Mouse (Mus musculus) granulocyte monocyte progenitor cell, adult 5-6 weeks (primary cell): ENCODE results near the gene Skor1. TPM values are rescaled to one million over a fixed set of nuclear protein-coding genes. Genes with fewer than 3 reads are reported as not detected.

Source experiments
- ATAC-seq: replicated peaks from 2 replicates; pipeline ENCODE4 v1.8.0; 2016; ENCODE audit warnings: mild to moderate bottlenecking, moderate TSS enrichment, inconsistent platforms; ENCODE audit not compliant: poor library complexity, severe bottlenecking
- total RNA-seq, 2 experiments: library from RNA; stranded (forward) in 1 of 2; stranded (reverse) in 1 of 2; fragments of 200-712, 200-1000 nt in 1 of 2; fragments of >200 nt in 1 of 2; fragmentation: Nextera tagmentation in 1 of 2; gene quantifications; 2 replicates each; pipeline ENCODE4 v1.2.3; 2014 to 2017

Skor1 gene
- total RNA-seq, 2 experiments from 2014 or later, result not detected

- no peak for ATAC-seq
Observed at GRCm38 (mm10) chr9:63097204-63097603, 51.6 kb downstream of the Skor1 start.

- no peak for ATAC-seq
Observed at GRCm38 (mm10) chr9:63094030-63094429, 54.7 kb downstream of the Skor1 start.

- no peak for ATAC-seq
Observed at GRCm38 (mm10) chr9:63092567-63092966, 56.2 kb downstream of the Skor1 start.

GRCm38 (mm10) chr9:63091971-63092528 lies 56.7 kb downstream of the Skor1 start:
- peak; percentile 73 for ATAC-seq

- no peak for ATAC-seq
Observed at GRCm38 (mm10) chr9:63091101-63091921, 57.5 kb downstream of the Skor1 start.

GRCm38 (mm10) chr9:63089141-63089540 lies 59.6 kb downstream of the Skor1 start:
- no peak for ATAC-seq

Other genes with a start within 250 kb of the Skor1 start
- 44.4 and 57.8 TPM in 2 replicates for gene Pias1, start 161.0 kb downstream of the Skor1 start, total RNA-seq (2014; fragmentation: Nextera tagmentation)
- gene Pias1, start 161.0 kb downstream of the Skor1 start, total RNA-seq (2017), result 19.0 and 38.3 TPM in 2 replicates
- gene Map2k5, start 228.9 kb upstream of the Skor1 start, total RNA-seq (2014; fragmentation: Nextera tagmentation), result 27.2 and 35.3 TPM in 2 replicates
- gene Map2k5, start 228.9 kb upstream of the Skor1 start, total RNA-seq (2017), result 21.3 and 33.0 TPM in 2 replicates